Mouse (Mus musculus): Measurements from ENCODE around the gene Lrg1. TPM values are rescaled to one million over a fixed set of nuclear protein-coding genes. Genes with fewer than 3 reads are reported as not detected.
A peak's percentile ranks its signal among the peaks of the same experiment; 100 is the strongest.

The Lrg1 gene
- polyA plus RNA-seq (2011; ENCODE audit: insufficient read depth, insufficient read length, low replicate concordance, missing spikeins), result 22.7 and 50.0 TPM in 2 replicates

DNA sequence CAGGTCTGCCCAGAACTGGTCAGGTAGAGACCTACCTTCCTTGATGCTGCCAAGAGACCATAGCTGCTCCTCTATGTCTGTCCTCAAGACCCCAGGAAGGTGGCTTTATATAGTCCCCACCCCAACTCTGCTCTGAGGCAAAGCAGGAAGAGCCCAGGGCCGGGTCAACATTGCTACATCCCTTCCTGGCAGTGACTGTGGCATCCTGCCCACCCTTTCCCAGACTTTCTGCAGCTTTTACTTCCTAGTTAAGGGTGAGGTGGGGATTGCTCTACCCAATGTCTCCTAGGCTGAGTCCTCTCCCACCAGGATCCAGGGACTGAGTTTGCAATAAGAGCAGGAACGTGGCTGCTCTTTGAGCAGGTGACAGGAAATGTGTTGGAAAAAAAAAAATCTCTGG lies at the start of gene Lrg1:
Gene Lrg1, minus strand, starts transcription at position 176 of the 400 bp plus-strand sequence.
- Histone ChIP-seq H3K4me3 (replicated peaks; ENCODE audit: control insufficient read depth, low read depth, low read length) (peak within 1 kb of the TSS; percentile 74), H3K27ac (ENCODE audit: control insufficient read depth, insufficient read depth, low read depth, low read length, poor library complexity) (peak within 1 kb of the TSS; percentile 68)
- WGBS, result 30% methylated on average over 2 of the region's 2 CpGs

DNA sequence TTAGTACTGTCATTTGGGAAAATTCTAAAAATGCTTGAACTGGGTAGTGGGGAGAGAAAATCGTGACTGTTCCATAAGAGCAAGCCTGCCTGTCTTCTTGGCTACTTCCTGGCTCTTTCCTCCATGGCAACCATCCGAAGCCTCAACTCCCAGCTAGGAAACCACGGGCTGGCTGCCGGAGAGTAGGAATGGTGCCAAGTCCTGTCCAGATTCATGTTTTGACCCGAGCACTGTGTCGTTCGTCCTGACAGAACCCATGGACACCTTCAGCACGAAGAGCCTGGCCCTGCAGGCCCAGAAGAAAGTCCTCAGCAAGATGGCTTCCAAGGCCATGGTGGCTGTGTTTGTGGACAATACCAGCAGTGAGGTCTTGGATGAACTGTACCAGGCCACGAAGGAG lies 49.7 kb upstream of the Lrg1 start:
- no peak for TF ChIP-seq CTCF (IDR thresholded peaks at IDR 0.05; ENCODE audit: control insufficient read depth, insufficient read depth, low read length)
- no peak for TF ChIP-seq POLR2A (IDR thresholded peaks at IDR 0.05; ENCODE audit: borderline replicate concordance, control insufficient read depth, low read depth, low read length)
- no peaks in the 10 kb centered on the region for H3K4me1 ChIP-seq (ENCODE audit: control insufficient read depth, insufficient read depth, low read length)

More for the DNA sequence above, at the start of gene Lrg1:
- TF ChIP-seq CTCF (IDR thresholded peaks at IDR 0.05; ENCODE audit: control insufficient read depth, insufficient read depth, low read length), result no peak
- H3K4me1 ChIP-seq (ENCODE audit: control insufficient read depth, insufficient read depth, low read length), result peaks cover 1% of the 10 kb centered on the region; the same call in 1 of the 2 replicates

DNA sequence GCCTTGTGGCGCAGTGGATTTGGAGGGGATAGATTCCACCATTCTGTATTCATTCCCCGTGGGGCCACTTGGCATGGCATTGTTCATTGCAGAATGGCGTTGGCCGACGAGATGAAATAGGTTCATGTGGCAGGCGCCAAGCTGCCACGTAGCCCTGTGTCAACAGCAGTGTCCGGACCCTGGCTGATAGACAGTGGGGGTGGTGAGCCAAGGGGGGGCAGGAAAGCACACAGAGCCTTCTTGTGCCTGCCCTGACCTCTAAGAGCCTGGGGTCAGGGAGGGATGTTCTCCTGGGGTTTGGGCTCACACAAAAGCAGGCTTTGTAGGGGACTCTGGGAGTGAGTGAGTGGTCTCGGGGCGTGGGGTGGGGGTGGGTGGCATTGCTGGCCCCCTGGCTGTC lies 48.8 kb upstream of the Lrg1 start:
- H3K4me3 ChIP-seq (replicated peaks; ENCODE audit: control insufficient read depth, low read depth, low read length), result no peak overlapping the region
- no peaks in the 10 kb centered on the region for H3K4me1 ChIP-seq (ENCODE audit: control insufficient read depth, insufficient read depth, low read length)
- H3K27ac ChIP-seq (ENCODE audit: control insufficient read depth, insufficient read depth, low read depth, low read length, poor library complexity), result no peak overlapping the region
- WGBS, result 78% methylated on average over 10 of the region's 10 CpGs
- TF ChIP-seq CTCF (IDR thresholded peaks at IDR 0.05; ENCODE audit: control insufficient read depth, insufficient read depth, low read length), result no peak
- TF ChIP-seq POLR2A (IDR thresholded peaks at IDR 0.05; ENCODE audit: borderline replicate concordance, control insufficient read depth, low read depth, low read length), result no peak

More for the DNA sequence above, 49.7 kb upstream of the Lrg1 start:
- Histone ChIP-seq H3K27ac (ENCODE audit: control insufficient read depth, insufficient read depth, low read depth, low read length, poor library complexity) (no peak overlapping the region), H3K4me3 (replicated peaks; ENCODE audit: control insufficient read depth, low read depth, low read length) (no peak overlapping the region)
- 80% methylated on average over 9 of the region's 9 CpGs for WGBS

DNA sequence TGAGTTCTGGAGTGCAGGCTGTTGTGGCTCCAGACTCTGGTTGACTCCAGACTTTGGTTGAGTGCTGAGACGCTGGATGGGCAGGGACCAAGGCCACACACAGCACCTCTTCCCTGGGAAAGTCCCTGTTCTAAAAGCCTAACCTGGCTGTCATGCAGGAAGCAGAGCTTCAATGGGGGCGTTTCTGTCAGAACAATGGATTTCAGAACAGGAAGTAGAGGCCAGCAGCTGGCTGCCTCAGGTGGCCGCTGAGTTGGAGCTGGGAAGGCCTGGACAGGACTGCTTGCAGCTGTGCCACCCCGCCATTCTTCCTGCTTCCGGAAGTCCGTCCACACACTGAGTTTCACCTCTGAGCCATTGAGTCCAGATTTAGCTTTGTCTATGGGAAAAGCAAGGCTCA lies 48.0 kb upstream of the Lrg1 start:
- no peak overlapping the region for H3K27ac ChIP-seq (ENCODE audit: control insufficient read depth, insufficient read depth, low read depth, low read length, poor library complexity)
- no peak overlapping the region for H3K4me3 ChIP-seq (replicated peaks; ENCODE audit: control insufficient read depth, low read depth, low read length)
- H3K4me1 ChIP-seq (ENCODE audit: control insufficient read depth, insufficient read depth, low read length), result no peaks in the 10 kb centered on the region
- 33% methylated on average over 6 of the region's 6 CpGs for WGBS
- TF ChIP-seq CTCF (IDR thresholded peaks at IDR 0.05; ENCODE audit: control insufficient read depth, insufficient read depth, low read length) (no peak), POLR2A (IDR thresholded peaks at IDR 0.05; ENCODE audit: borderline replicate concordance, control insufficient read depth, low read depth, low read length) (no peak)

DNA sequence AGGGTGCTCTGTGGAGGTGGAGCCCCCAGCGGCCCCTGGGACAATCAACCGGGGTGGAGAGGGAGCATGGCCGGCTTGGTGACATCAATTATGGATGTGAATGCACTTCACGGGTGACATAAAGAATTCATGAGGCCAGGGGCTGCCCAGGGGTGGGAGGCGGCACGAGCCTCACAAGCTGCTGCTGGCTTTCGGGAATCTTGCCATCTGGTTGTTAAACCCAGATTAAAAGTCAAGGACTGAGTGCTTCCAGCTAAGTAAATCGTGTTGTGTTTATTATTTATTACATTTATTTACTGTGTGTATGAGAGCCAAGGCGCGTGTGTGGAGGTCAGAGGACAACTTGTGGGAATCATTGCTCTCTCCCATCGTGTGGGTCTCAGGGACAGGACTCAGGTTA lies 43.9 kb upstream of the Lrg1 start:
- TF ChIP-seq POLR2A (IDR thresholded peaks at IDR 0.05; ENCODE audit: borderline replicate concordance, control insufficient read depth, low read depth, low read length), result no peak
- TF ChIP-seq CTCF (IDR thresholded peaks at IDR 0.05; ENCODE audit: control insufficient read depth, insufficient read depth, low read length), result no peak
- Histone ChIP-seq H3K4me1 (ENCODE audit: control insufficient read depth, insufficient read depth, low read length) (peaks cover 1% of the 10 kb centered on the region; the same call in 1 of the 2 replicates), H3K4me3 (replicated peaks; ENCODE audit: control insufficient read depth, low read depth, low read length) (no peak overlapping the region), H3K27ac (ENCODE audit: control insufficient read depth, insufficient read depth, low read depth, low read length, poor library complexity) (no peak overlapping the region)
- 86% methylated on average over 11 of the region's 11 CpGs for WGBS

DNA sequence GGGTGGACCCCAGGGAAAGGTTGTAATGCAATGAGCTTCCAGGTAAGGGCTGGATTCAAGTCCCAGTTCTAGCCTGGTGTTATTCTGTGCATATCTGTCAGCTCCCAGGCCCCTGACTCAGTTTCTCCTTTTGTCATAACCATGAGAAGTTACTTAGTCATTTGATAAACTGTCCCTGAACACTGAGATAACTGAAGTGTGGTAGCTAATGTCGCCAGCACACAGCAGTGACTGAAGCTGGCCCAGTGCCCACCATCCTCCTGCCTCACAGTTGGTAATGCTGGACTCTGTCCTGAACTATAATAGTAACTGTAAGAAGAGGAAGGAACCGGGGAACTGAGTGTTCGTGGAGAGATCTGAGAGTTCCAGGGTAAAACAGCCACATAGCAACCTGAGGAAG lies 42.7 kb upstream of the Lrg1 start:
- peaks cover 1% of the 10 kb centered on the region; the same call in 1 of the 2 replicates for H3K4me1 ChIP-seq (ENCODE audit: control insufficient read depth, insufficient read depth, low read length)
- no peak overlapping the region for H3K4me3 ChIP-seq (replicated peaks; ENCODE audit: control insufficient read depth, low read depth, low read length)
- H3K27ac ChIP-seq (ENCODE audit: control insufficient read depth, insufficient read depth, low read depth, low read length, poor library complexity), result no peak overlapping the region
- WGBS, result 29% methylated on average over 3 of the region's 3 CpGs
- TF ChIP-seq POLR2A (IDR thresholded peaks at IDR 0.05; ENCODE audit: borderline replicate concordance, control insufficient read depth, low read depth, low read length), result no peak
- no peak for TF ChIP-seq CTCF (IDR thresholded peaks at IDR 0.05; ENCODE audit: control insufficient read depth, insufficient read depth, low read length)

DNA sequence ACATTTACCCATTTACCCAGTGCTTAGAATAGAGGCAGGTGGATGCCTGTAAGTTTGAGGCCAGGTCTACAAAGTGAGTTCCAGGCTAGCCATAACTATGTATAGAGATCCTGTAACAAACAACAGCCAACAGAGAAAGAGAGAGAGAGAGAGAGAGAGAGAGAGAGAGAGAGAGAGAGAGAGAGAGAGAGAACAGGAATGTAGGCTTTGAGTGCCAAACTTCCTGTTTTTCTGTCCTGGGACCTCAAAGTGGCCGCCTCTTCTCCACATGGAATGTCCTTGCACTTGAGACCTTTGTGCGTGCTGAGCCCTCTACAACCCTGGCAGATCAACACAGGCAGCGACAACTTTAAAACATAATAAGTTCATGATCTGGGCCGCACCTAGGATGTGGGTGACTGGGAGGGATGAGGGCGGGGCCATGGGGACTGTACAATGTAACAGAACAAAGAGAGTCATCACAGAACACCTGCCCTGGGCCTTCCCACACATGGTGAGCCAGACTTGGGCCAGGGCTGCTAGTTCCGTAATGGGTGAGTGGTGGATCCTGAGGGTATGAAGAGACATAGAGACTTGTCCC lies 41.8 kb upstream of the Lrg1 start:
- Histone ChIP-seq H3K27ac (ENCODE audit: control insufficient read depth, insufficient read depth, low read depth, low read length, poor library complexity) (no peak overlapping the region), H3K4me3 (replicated peaks; ENCODE audit: control insufficient read depth, low read depth, low read length) (no peak overlapping the region), H3K4me1 (ENCODE audit: control insufficient read depth, insufficient read depth, low read length) (peaks cover 1% of the 10 kb centered on the region; the same call in 1 of the 2 replicates)
- no peak for TF ChIP-seq POLR2A (IDR thresholded peaks at IDR 0.05; ENCODE audit: borderline replicate concordance, control insufficient read depth, low read depth, low read length)
- no peak for TF ChIP-seq CTCF (IDR thresholded peaks at IDR 0.05; ENCODE audit: control insufficient read depth, insufficient read depth, low read length)
- 69% methylated on average over 6 of the region's 6 CpGs for WGBS

DNA sequence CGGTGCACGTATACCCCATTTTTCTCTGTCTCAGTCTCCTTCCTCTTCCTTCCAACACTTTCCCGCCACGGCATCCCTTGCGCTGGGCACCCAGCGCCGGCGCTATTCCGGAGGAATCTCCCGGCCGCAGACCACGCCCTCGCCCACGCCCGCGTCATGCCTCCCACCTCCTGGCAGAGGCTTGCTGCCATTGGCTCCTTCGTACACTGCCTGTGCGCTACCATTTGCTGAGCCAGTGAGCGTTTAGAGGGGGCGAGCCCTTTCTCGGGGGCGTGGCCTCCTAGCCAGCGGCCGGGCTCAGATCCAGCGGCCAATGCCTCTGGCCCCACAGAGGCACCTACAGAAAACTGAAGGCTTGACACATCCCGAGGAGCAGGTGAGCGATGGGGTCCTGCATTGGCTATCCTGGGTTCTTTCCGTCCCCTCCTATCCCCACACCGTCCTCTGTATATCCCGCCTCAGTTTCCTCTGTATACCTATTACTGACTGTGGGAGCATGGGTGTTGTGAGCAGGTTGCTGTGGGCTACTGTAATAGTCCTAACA lies 40.5 kb upstream of the Lrg1 start, which contains the start of gene Tnfaip8l1:
Gene Tnfaip8l1, plus strand, starts transcription at position 247 of the 544 bp plus-strand sequence.
- TF ChIP-seq POLR2A (IDR thresholded peaks at IDR 0.05; ENCODE audit: borderline replicate concordance, control insufficient read depth, low read depth, low read length), result peak; percentile 21; the same call in 1 of the 2 replicates
- TF ChIP-seq CTCF (IDR thresholded peaks at IDR 0.05; ENCODE audit: control insufficient read depth, insufficient read depth, low read length), result no peak
- under 1% methylated on average over 30 of the region's 30 CpGs for WGBS
- peaks cover 1% of the 10 kb centered on the region; the same call in 1 of the 2 replicates for H3K4me1 ChIP-seq (ENCODE audit: control insufficient read depth, insufficient read depth, low read length)
- no peak within 1 kb of the TSS for H3K27ac ChIP-seq (ENCODE audit: control insufficient read depth, insufficient read depth, low read depth, low read length, poor library complexity)
- H3K4me3 ChIP-seq (replicated peaks; ENCODE audit: control insufficient read depth, low read depth, low read length), result peak within 1 kb of the TSS; percentile 50

Measured in bone marrow, adult 2 months (tissue).